Mouse (Mus musculus) layer of hippocampus, postnatal 36 days (tissue): ENCODE data around the gene Cfap126. TPM values are rescaled to one million over a fixed set of nuclear protein-coding genes. Genes with fewer than 3 reads are reported as not detected.
"Not testable (repeated sequence)": the region's sequence is repeated elsewhere in the genome, so short reads cannot be mapped to it uniquely, and the experiment has no call there.

Source experiments
- DNase-seq, 2 experiments: peaks; one replicate each; pipeline ENCODE4 v3.0.0; 2022
- total RNA-seq, 2 experiments: library from RNA; stranded (reverse); gene quantifications; 2 replicates each; pipeline ENCODE4 v1.2.3; 2021

Gene Cfap126
- total RNA-seq, 2 experiments from 2014 or later = 0.92 to 1.8 TPM

GRCm38 (mm10) chr1:171129251-171129650, 15.5 kb downstream of the Cfap126 start:
- peak; percentile 44 to 45 for DNase-seq

GRCm38 (mm10) chr1:171130971-171131370, 17.3 kb downstream of the Cfap126 start:
- DNase-seq = no peak

DNA sequence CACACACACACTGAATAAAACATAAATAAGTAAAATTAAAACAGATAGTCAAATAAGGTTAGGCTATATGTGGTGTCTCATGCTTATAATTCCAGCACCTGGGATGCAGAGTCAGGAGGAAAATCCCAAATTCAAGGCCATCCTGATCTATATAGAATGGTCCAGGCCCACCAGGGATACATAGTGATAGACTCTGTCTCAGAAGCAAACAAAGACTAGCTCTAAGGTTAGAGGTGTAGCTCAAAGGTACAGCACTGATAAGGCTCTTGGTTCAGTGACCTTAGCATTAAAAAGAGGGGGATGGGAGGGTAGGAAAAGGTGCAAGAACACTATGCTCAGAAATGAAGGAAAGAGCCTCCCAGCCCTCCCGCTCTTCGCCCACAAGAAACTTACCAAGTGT, 21.9 kb downstream of the Cfap126 start:
- no peak for DNase-seq

DNA sequence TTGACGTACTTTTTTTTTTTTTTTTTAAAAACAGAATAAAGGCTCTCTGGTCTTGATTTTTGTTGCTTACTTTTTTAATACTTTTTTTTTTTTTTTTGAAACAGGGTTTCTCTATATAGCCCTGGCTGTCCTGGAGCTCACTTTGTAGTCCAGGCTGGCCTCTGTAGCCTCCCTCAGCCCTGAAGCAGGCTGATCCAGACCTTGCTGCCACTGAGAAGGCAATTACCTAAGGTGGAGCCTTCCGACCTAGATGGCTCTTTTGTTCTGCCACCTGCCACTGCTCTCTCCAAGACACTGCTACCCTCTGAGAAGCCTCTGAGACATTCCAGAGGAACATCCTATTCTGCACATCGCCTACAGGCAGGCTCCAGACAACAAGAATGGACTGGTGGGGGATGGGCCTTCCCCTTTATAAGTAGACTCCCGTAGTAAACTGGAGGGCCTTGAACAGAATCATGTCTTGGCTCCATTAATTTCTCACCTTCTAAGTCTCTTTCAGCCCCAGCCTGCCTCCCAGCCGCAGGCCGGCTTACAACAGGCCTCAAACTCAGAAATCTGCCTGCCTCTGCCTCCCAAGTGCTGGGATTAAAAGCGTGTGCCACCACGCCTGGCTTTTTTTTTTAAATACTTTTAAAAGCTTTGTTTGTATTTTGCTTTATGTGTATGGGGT, 23.9 kb downstream of the Cfap126 start:
- not testable (repeated sequence) for DNase-seq

DNA sequence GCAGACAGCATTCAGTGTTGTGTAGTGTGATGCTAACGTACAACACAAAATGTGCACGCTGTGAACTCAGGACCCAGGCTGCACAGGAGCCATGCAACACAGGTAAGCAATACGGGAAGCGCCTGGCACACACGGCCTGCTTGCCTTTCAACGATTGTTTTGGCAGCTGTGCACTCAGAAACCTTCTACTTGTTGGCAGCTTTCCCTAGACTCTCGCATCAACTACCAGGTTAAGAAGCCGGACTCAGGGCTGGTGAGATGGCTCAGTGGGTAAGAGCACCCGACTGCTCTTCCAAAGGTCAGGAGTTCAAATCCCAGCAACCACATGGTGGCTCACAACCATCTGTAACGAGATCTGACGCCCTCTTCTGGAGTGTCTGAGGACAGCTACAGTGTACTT, 29.3 kb downstream of the Cfap126 start:
- DNase-seq = not testable (repeated sequence)

GRCm38 (mm10) chr1:171149974-171150760, 36.4 kb downstream of the Cfap126 start, which contains the start of the genes Sdhc and Mpz:
TSS of gene Sdhc (minus strand) at chr1:171150603.
TSS of gene Mpz (plus strand) at chr1:171150711.
- DNase-seq = peak; percentile 92

- peak; percentile 11 to 22 for DNase-seq
Observed at GRCm38 (mm10) chr1:171150838-171151391, 37.2 kb downstream of the Cfap126 start.

DNA sequence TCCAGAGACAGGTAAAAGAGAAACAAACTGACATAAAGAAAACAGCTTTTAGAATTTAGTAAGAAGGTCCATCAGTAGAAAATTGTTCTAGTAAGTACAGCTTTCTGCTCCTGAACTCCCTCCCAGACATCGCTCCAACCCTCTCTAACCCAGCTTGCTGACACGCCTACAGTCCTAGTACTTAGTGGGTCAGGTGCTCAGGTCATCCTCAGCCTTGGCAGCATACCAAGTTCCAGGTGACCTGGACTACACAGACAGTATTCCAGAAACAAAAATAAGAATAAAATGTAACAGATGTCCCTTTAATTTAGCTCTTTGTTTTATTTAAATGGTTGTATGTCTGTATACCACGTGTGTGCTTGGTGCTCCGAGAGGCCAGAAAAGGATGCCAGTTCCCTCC, 38.2 kb downstream of the Cfap126 start:
- no peak for DNase-seq

DNA sequence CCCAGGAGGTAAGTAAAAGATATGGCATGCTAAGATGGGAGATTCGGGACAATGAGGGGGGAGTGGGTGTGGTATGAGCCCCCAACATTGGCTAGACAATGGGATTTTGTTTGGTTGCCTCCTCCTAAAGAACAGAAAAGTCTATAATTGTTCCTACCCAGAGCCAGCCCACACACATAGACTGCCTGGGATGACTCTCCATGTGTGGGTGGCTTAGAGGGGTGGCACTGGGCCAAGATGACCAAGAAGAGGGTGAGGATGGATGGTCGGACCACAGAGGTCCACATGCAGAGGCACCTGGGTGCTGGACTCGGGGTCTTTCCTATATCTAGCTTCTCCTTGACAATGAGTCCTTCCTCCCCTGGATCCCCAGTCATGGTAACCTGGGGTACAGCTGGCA, 42.9 kb downstream of the Cfap126 start:
- no peak for DNase-seq

GRCm38 (mm10) chr1:171157965-171158364, 44.2 kb downstream of the Cfap126 start:
- DNase-seq = no peak

DNA sequence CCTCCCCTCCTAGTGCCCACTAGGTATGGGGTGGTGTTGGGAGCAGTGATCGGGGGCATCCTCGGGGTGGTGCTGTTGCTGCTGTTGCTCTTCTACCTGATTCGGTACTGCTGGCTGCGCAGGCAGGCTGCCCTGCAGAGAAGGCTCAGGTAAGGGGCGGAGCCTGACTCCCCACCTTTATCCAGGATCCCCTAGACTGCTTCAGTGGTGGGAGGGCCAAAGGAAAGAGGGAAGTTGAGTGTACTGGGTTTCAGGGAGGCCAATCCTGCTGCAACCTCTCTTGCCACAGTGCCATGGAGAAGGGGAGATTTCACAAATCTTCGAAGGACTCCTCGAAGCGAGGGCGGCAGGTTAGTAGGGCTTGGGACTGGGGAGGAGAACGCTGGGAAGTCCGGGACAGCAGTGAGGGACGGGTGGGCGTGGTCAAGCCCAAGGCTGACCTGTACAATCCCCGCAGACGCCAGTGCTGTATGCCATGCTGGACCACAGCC, 45.8 kb downstream of the Cfap126 start:
- DNase-seq = no peak

DNA sequence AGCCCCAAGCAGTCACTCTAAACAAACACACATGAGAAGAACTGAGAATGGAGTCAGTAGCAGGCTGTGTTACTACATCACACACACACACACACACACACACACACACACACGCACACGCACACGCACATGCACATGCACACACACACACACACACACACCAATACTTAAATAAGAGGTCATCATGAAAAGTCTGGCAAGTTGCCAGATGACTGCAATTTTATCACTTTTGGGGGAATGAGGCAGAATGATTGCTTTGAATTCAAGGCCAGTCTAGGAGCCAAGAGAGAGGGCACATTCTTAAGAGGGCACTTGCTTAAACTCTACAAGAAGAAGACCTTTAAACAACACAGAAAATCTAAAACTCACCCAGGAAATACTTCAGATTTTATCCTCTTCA, 48.8 kb downstream of the Cfap126 start:
- no peak for DNase-seq

GRCm38 (mm10) chr1:171164258-171164657, 50.5 kb downstream of the Cfap126 start:
- no peak for DNase-seq

- no peak for DNase-seq
Observed at GRCm38 (mm10) chr1:171165629-171166345, 52.1 kb downstream of the Cfap126 start.

DNA sequence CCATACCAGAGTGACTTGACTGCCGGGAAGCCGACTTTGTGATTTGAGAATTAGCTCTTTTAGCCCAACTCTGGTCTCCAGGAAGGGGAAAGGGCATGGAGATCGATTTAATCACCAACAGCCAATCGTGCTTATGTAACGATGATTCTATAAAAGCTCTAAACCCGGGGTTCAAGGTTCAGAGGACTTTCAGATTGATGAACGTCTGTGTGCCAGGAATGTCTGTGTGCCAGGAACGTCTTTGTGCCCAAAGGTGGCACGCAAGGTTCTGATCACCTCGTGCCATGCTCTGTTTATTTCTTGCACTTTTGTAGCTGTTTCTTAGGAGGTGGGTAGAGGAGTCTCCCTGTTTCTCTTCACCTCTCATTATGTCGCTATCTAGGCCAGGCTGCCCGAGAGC, 55.2 kb downstream of the Cfap126 start:
- DNase-seq = no peak

DNA sequence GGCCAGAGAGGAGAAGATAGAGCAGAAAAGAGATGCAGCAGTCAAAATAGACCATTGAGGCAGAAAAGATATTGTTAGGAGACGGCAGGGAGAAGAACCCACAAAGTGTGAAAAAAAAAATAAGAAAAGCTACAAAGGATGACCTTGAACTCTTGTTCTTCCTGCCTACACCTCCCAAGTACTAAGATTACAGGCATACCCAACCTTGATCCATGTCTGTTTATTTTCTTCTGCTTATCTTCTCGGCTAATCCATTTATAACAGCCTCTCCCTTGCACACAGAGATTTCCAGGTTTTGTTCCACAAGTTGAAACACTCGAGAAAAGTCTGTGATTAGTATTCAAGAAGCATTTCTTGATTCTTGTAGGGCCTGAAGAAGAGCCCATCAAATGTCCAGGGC, 56.2 kb downstream of the Cfap126 start:
- no peak for DNase-seq

GRCm38 (mm10) chr1:171171138-171171537, 57.4 kb downstream of the Cfap126 start:
- no peak for DNase-seq

- no peak for DNase-seq
Observed at GRCm38 (mm10) chr1:171172779-171173178, 59.1 kb downstream of the Cfap126 start.
